Mouse (Mus musculus) spleen, postnatal 14 days (tissue): ENCODE measurements around the gene Cbx7.
"Not testable (repeated sequence)": the region's sequence is repeated elsewhere in the genome, so short reads cannot be mapped to it uniquely, and the experiment has no call there.

ENCODE experiments used
- DNase-seq, 2 experiments: peaks; one replicate each; pipeline ENCODE4 v3.0.0; 2021 to 2022; ENCODE audit warnings: low spot score in 2 of 2

Gene Cbx7

DNA sequence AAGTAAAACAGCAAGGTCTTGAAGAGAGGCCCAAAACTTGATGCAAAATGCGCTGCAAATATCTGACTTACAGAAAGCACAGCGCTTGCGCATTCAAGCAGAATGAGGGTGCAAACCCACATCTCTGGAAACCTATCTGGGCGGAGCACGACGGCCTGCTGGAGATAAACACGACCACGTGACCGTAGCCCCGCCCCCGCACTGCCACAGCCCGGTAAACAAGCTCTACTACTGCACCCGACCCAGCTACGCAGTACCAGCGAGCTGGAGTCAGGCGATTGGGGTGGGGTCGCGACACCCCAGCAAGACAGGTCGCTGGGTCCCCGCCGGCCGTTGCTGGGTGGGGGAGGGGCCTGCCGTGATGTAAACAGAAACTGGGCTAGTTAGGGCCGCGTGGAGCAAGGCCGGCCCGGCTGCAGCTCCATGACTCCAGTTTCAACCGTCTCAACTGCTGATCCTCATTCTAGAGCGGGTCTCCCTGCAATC, 43.2 kb downstream of the Cbx7 start:
- DNase-seq, result peak; percentile 97

DNA sequence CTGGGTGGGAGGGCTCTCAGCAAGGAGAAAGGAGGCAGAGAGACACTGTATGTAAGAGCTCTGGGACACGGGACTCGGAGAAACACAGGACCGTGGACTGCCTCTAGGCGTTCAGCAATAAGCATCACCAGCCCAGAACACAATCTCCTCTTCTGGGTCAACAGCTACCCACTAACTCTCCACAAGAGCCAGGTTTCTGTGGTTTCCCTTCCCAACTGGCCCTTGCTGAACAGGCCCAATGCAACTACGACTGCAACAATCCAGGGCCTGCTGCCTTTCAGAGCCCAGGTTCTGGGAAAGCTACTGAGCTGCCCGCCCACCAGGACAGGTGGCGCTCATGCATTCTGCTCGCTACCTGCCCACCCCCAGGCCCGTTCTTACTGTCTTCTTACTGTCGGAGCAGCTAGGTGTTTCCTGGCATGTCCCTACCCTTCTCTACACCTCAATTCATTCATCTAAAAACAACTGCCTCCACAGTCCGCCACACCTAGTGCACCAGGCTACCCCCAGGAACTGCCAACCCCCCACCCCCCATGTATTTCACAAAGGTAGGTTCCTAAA, 44.0 kb downstream of the Cbx7 start:
- no peak for DNase-seq

DNA sequence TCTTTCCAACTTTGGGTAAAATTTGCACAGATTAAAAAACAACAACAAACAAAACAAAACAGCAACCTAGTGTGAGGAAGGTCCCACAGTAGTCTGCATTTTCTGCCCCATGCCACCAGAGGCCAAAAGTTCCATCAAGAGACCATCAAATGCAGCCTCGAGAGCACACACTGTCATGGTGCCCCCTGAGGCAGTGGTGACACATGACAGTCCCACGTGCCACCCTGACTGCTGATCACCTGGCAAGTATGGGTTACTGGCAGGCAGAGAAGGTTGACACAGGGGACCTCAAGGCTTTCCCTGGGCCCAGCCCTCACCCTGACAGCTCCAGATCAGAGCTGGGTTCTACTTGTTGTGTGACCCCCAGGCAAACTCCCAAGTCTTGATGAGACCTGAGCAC, 51.1 kb downstream of the Cbx7 start:
- no peak for DNase-seq

DNA sequence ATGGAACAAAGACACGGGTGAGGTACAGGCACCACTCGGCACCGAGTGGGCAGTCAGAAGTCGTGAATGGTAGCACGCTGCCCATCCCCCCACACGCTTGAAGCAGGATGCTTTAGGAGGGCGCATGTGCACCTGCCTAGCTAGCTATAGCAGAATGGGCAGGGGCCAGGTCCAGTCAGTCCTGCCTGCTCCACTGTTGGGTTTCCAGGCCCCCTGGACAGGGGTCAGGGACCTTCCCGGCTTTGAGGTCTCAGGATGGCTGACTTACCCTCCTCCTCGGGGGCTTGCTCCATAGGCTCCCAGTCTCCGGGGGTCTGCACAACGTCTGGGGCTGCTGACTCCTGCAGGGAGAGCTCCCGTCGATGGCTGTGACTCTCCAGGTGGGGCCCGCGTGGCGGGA, 52.4 kb downstream of the Cbx7 start:
- DNase-seq, result no peak

DNA sequence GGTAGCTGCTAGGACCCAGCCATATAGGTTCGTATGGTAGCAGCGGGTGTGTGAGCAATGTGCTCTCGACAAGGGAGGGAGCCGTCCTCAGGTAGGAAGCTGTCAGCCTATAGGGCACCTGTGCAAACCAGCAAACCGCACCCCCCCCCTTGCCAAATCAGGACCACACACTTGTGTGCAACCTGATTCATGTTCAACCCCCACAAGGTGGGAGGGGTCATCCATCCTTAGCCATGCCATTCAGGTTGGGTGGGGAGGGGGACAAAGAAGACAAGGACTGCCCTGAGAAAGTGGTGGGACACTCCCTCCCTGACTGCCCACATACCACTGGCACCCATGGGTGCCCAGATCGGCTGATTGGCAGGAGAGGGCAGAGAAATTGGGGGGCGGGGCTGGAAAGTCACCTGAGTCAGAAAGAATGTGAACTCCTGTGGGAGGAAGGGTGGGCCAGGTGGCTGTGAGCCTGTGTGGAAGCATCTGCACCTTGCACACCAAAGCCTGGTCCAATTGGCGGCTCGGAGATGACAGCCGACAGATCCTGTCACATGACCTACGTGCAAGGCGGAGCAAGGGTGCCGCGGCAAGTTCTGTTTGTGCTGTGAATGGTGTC, 53.7 kb downstream of the Cbx7 start:
- DNase-seq, result no peak

DNA sequence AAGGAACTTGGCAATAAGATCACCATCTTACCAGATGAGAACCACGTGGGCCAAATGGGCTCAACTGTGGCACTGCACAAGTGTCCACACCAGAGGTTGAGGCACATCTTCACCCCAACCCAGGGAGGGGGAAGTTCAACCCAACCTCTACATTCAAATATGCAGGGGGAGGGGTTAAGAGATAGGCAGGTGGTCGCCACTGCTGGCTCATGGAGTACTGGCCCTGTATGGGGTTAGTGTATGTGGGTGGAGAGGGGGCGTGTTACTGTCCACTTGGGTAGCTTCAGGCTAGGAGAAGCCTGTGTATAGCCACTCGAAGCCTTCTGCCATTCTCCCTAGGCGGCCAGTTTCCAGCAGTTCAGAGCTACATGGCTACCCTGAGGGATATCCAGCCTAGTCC, 54.8 kb downstream of the Cbx7 start:
- no peak for DNase-seq

DNA sequence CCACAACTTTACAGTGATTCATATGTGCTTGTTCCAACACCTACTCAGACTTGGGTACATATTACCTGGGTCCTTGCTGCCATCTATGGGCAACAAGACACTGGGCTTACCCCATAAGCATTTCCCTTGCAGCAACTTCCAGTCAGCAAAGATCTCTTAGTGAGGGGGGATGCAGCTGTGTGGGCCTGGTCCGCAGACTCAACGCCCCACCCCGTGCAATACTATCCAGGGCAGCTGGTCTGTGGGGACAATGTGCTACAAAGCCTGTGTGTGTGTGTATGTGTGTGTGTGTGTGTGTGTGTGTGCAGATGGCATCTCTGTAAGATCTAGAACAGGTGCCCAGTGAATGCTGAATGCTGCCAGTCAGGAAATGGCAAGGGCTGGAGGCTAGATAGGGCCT, 56.6 kb downstream of the Cbx7 start:
- DNase-seq, result no peak

DNA sequence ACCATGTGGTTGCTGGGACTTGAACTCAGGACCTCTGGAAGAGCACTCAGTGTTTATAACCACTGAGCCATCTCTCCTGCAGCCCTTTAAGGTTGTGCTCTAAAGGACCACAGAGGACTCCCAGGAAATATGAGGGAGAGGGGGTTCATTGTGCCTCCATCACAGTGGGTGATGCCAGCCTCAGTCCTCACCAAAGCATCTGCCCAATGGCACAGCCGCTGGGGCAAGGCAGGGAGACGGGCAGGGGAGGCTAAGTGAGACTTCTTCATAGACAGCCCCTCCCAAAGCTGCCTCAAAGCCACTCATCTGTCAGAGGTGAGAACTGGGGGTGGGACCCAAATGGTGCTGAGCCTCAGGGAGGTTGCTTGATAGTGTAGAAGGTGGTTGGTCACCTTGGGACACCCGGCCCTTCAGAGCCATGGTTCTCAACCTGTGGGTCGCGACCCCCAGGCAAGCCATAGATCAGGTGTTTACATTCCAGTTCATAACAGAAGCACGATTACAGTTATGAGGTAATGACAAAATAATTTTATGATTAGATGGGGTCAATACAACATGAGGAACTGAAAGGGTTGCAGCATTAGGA, 57.1 kb downstream of the Cbx7 start:
- DNase-seq, result no peak

DNA sequence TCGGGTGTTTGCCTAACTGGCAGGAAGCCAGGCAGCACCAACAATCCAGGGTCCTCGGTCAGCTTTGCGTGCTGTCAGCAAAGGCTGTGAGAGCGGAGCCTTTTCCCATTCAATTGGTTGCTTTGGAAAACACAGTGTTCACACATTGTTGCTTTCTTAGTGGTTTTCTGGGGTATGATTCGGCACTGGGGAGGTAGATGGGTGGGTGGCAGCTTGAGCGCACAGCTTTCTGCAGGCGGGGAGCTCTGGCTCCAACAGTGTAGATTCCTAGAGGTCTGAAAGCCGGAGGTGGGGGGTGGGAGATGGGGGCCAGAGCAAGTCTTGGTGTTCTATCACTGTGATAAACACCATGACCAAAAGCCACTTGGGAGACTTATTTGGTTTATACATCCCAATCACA, 59.6 kb downstream of the Cbx7 start:
- DNase-seq, result no peak

DNA sequence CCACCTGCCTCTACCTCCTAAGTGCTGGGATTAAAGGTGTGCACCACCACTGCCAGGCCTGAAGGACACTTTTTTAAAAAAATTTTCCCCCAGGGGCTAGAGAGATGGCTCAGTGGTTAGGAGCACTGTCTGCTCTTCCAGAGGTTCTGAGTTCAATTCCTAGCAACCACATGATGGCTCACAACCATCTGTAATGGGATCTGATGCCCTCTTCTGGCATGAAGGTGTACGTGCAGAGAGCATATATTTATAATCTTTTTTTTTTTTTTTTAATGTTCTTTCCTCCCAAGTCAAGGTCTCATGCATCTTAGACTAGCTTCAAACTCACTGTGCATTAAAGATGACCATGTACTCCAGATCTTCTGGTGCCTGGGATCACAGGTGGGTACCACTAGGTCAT, 60.1 kb downstream of the Cbx7 start:
- DNase-seq, result not testable (repeated sequence)

DNA sequence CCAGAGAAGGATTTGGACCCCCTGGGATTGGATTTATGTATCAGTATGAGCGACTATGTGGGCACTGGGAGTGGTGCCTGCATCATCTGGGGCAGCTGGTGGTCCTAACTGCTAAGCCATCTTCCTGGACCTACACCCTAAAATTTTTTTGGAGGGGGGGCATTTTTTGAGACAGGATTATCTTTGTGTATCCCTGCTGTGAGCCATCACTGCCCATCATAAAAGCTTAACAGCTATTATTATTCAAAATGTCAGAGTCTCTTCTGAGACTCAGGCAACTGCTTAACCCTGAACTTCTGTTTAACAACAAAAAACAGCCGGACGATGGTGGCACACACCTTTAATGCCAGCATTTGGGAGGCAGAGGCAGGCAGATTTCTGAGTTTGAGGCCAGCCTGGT, 61.9 kb downstream of the Cbx7 start:
- not testable (repeated sequence) for DNase-seq

DNA sequence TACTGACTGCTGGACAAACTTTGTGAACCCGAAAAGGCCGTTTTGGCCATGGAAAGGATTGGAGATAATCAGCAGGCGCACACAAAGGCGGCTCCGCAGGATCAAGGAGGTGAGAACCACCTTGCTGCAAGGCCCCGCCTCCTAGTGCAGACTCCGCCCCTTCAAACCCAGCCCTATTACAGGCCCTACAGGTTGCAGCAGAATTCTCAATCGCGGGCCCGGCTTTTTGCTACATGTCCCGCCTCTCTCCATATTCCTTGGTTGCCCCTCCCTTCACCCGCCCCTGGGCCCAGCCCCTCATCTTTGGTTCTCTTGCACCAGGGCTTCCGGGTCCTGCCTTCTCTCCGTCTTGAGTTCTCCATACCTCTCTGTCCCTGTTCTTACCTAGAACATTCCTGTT, 64.1 kb downstream of the Cbx7 start:
- DNase-seq, result no peak

DNA sequence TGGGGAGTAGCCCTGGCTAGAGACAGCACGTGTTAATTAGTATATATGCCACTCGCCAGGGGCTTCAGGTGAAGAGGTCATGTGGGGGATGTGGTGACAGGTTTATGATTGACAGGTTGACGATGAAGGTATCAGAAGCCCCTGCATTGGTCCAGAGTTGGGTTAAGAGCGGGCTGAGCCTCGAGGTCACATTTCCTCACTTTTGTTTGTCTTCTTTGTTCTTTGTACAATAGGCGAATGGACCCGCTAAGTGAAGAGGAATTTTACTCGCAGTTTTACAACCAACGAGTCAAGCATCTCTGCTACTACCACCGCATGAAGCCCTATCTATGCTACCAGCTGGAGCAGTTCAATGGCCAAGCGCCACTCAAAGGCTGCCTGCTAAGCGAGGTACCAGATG, 65.7 kb downstream of the Cbx7 start:
- no peak for DNase-seq

DNA sequence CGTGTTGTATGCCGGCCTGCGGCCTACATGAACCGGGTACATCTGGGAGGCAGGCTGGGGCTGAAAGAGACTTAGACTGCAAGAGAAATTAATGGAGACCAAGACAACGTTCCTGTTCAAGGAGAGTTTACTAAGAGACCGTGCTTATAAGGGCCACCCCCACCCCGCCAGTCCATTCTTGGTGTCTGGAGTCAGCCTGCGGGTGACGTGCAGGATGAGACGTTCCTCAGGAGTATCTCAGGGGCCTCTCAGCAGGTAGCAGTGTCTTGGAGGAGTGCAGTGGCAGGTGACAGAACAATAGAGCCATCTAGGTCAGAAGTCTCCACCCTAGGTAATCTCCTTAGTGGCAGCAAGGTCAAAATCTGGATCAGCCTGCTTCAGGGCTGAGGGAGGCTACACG, 66.2 kb downstream of the Cbx7 start:
- not testable (repeated sequence) for DNase-seq

DNA sequence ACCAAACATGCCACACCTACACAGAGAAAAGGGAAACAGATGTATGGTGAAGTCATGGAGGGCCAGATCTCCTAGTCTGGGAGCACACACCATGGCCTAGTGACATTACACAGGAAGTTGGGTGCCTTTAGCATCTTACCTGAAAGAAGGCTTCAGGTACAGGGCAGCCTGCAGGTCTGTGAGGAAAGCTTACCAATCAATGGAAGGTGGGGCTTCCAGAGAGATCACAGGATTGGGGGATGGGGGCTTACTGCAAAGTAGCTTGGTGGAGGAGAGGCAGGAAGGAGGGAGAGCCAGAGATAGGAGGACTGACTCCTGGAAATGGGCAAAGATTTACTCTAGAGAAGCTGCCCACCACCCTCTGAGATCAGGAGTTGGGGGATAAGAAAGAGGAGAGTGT, 67.0 kb downstream of the Cbx7 start:
- DNase-seq, result no peak

DNA sequence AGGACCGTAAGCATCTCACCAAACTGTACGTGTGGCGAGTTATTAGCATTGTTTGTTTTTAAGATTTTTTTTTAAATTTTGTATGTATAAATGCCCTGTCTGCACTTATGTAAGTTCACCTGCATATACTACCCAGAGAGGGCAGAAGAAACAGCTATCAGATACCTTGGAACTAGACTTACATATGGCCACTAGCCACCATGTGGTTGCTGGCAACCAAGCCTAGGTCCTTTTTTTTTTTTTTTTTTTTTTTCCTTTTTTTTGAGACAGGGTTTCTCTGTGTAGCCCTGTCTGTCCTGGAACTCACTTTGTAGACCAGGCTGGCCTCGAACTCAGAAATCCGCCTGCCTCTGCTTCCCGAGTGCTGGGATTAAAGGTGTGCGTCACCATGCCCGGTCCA, 67.8 kb downstream of the Cbx7 start:
- not testable (repeated sequence) for DNase-seq

DNA sequence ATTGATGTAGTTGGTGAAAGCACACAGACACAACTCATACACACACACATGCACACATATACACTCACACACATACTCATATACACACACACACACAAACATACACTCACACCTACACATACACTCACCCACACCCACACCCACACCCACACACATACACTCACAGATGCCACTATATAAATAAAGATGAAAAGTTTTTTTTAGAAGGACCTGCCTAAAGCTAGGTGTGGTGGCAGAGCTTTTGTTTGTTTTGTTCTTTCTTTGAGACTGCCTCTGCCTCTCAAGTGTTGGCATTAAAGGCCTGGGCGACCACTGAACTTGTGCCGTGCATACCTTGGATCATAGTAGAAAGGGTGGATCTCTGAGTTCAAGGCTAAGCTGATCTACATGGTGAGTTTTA, 69.5 kb downstream of the Cbx7 start:
- no peak for DNase-seq

DNA sequence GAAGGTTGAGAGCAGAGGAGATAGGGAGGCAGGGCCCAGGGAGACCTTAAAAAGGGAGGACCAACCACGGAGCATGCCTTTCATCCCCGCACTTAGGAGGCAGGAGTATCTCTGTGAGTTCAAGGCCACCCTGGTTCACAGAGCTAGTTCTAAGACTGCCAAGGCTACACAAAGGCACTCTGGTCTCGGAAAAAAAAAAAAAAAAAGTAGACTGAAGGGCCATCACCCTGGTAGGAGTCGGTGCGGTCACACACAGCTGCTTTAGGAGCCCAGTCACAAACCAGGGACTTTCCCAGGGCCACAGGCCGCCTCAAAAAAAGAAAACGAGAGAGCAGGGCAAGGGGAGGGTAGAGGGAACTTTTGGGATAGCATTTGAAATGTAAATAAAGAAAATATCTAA, 70.2 kb downstream of the Cbx7 start:
- DNase-seq, result no peak

DNA sequence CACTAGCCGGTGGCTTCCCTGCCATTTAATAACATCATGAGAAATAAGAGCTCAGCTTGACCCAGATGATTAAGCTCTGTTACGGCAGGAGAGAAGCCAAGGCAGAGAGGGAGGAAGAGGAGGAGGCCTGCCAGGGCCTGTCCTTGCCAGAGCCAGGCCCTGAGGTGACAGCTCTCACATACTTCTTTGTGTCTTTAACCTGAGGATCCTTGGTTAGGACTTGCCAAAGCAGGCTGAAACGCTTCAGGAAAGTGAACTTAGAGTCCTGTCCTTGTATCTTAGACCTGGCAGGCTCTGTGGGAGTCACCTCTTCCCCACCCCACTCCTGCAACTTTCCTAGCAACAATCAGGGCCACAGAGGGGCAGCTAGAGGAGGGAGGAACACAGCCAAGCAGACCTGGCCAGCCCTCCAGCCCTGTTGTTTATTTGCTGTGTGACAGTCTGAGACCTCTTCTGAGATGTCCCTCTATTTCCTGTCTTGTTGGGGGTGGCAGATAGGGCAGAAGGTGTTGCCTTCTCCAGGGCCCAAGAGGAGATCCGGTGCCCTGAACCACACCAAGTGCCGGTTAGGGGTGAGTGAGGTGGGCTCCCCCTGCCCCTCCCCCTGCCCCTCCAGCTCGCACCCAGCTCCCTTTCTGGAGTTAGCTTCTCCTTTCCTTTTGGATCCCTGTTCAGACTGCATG, 71.0 kb downstream of the Cbx7 start:
- DNase-seq, result no peak

DNA sequence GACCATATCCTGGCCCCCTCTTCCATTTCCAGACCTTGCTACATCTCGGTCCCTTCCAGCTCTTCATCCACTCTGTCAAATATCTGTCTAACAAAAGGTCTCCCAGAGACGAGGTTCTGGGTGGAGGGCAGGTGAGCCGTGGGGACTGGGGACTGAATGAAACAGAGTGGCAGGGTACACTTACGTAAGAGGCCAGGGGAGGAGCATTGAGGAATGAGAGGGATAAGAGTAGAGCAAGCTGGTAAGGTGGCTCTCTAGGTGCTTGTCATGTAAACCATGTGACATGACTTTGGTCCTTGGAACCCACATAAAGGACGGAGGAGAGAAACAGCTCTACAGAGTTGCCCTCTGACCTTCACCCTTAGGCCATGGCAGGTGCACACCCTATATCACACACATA, 71.9 kb downstream of the Cbx7 start:
- DNase-seq, result no peak

DNA sequence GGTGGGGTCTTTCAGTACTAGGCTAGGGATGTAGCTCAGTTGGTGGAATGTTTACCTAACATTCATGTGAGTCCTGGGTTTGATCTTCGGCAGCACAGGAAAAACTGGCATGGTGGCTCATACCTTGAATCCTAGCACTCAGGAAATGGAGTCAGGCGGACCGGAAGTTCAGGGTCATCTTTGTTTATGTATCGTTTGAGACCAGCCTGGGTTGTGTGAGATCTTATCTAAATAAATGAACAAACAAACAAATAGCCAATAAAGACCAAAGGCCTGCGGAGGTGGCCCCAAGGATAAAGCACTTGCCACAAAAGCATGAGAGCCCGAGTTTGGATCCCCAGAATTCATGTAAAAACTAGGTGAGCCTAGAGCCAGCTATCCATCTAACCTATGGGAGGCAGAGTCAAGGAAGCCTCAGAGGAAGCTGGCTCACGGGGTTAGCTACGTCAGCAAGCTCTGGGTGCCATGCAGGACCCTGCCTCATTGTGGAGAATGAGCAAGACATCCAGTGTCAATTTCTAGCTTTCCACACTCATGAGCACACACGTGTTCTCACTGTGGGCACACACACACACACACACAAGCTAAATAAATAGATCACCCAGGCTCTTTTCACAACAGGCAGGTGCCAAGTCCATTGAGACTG, 74.7 kb downstream of the Cbx7 start:
- no peak for DNase-seq

DNA sequence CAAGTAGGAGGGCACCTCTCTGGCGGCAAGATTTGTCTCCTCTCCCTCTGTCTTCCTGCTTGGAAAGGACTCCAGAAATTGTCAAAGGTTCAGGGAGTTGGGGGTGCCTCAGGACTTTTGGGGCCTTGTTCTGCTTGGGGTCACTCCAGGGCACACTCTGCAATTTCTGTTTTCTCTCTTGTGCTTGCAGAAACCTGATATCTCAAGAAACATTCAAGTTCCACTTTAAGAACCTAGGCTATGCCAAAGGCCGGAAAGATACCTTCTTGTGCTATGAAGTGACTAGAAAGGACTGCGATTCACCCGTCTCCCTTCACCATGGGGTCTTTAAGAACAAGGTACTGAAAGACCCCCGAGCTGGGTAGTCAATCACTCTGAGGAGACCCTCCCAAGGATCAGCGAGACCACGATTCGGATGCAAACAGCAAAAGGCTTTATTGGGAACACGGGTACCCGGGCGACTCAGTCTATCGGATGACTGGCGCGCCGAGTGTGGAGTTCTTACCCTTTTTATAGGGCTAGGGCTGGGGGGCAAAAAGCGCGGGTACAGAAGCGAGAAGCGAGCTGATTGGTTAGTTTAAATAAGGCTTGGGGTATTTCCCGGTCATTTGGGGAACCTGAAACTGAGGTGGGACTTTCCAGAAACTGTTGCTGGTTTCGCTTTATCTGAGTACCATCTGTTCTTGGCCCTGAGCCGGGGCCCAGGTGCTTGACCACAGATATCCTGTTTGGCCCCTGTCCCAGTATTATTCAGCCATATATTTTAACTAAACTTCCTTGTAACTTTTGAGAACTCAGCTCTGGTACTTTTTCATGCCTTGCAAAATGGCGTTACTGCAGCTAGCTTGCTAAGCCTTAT, 75.5 kb downstream of the Cbx7 start:
- not testable (repeated sequence) for DNase-seq
